Mouse (Mus musculus): ENCODE measurements around the gene Tram2.

Gene Tram2

DNA sequence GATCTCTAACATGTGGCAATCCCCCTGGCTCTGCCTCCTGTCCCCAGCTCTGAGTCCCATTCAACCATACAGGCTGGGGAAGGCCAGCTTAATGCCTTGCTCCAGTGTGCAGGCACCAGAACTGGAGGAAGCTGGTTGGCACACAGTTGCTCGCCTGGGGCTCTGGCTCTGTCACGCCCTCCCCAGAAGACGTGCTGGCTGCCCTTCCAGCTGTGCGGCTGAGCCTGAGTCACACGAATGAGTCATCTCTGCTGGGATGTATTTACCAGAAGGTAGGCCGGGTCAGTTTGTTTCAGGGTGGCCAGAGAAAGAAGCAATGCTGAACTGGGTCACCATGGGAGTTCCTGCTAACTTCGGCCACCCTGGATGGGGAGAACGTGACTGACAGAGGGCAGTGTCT is 64.6 kb downstream of the Tram2 start:
- no peak for DNase-seq (ENCODE audit: low read depth, low spot score)

DNA sequence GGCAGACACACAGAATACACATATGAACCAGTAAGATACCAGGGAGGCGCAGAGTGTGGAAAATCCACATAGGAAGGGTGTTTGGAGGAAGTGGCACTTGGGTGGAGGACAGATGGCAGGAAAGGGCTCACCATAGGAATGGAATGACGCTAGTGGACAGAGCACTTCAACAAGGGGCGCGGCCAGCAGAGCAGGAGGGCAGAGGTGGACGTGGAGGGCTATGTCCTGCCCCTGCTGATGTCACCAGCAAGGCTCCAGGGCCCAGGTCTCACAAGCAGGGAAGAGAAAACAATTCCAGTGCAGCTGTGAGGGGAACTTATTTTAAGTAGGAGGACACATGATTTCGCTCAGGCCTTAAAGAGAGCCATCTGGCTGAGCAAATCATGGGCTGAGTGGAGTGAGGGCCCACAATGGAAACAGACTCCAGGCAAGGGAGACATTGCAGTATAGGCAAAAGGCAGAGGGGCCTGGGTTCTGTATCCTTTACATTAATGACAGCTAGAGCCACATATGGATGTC is 68.7 kb downstream of the Tram2 start:
- no peak for DNase-seq (ENCODE audit: low read depth, low spot score)

DNA sequence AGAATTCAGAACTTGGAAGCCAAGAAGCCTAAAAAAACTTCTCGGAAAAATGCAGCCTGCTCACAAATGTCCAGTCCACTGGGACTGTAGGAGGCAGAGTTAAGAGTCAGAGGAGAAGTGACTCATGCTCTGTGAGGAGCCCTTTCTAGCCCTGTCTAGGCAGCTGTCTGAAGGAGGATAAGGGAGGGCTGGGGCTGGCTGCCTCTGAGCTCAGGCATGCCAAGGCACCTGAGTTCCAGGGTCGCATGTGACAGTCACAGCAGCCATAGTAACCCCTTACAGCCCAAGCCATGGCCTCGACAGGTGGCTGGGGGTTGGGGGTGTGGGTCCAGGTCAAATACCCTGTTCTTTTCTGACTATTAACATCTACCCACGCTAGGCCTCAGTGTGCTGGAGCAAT is 70.1 kb downstream of the Tram2 start:
- no peak for DNase-seq (ENCODE audit: low read depth, low spot score)

GRCm38 (mm10) chr1:21007941-21008701 is 70.9 kb downstream of the Tram2 start:
- no peak for DNase-seq (ENCODE audit: low read depth, low spot score)

- DNase-seq (ENCODE audit: low read depth, low spot score) = no peak
Measured at GRCm38 (mm10) chr1:21006775-21007174, 72.3 kb downstream of the Tram2 start.

- no peak for DNase-seq (ENCODE audit: low read depth, low spot score)
Measured at GRCm38 (mm10) chr1:21004596-21004995, 74.4 kb downstream of the Tram2 start.

DNA sequence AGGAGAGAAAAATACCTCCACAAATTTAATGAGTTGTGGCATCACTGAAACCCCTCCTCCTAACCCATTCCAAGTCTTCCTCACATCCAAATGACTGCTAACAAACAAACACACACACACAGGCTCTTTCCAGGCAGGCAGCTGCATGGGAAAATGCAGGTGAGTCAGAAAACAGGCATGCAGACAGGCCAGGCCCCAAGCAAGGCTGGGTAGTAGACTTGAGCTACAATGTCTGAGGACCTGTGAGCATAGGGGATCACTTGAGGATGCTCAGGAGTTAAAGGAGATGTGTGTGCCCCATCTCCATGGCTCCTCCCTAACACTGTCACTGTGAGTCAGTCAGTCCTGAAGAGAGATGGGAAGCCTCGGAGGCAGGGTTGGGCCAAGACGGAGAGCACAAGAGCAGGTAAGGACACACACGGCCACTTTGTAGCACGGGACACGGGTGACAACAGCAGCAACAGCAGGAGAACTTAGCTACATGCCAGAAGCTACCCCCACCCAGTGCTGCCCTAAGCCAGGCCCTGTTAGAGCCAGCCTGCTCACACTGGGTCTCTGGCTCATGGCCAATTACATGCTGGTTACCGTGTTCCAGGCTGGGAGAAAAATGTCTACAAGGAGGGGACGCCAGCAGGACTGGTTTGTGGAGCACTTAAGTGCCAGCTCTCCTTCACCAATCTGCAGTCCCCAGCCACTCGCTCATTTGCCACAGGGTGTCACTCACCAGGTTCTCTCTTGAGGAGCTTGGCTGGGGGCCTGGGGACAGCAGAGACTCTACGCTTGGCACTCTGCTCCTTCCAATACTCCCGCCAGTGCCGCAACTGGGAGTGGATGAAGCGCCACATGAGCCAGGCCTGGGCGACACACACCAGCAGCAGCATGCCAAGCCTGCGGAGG is 76.5 kb downstream of the Tram2 start:
- no peak for DNase-seq (ENCODE audit: low read depth, low spot score)

DNA sequence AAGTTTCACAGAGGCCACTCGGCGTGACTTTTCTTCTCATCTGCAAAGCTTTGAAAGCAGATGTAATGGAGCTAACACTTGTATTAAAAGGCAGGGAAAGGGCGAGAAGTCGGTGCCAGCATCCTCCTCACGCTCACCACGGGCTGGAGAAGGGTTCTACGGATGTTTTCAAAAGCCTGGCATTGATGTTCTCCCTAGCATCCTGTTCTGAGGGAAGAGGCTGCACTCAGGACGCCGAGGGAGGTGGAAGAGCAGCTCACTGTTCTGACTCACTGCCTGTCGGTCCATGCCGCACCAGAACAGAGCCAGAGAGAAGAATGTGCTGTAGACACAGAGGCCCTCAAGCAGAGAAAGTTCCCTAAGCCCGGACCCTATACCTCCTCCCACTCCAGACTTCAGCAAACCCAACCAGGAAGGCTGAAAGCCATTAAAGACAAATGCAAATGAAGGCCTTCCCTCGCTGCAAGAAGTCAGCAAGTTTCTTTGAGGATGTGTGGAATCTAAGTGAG is 81.1 kb downstream of the Tram2 start:
- no peak for DNase-seq (ENCODE audit: low read depth, low spot score)

DNA sequence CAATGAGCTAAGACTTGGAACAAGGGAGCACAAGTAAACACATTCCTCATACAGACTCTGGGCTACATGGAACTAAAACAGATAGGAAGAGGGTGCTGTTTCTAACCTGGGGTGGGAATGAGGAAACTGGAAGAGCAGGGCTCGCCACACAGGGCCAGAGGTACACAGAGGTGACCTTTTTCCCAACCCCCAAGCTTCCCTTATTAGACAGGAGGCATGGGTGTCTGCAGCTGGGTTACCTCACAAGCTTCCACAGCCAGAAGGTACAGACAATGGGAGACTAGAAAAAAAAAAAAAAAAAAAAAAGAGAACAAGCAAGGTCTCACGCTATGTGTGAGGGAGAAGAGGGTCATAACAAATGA is 81.7 kb downstream of the Tram2 start:
- no peak for DNase-seq (ENCODE audit: low read depth, low spot score)

DNA sequence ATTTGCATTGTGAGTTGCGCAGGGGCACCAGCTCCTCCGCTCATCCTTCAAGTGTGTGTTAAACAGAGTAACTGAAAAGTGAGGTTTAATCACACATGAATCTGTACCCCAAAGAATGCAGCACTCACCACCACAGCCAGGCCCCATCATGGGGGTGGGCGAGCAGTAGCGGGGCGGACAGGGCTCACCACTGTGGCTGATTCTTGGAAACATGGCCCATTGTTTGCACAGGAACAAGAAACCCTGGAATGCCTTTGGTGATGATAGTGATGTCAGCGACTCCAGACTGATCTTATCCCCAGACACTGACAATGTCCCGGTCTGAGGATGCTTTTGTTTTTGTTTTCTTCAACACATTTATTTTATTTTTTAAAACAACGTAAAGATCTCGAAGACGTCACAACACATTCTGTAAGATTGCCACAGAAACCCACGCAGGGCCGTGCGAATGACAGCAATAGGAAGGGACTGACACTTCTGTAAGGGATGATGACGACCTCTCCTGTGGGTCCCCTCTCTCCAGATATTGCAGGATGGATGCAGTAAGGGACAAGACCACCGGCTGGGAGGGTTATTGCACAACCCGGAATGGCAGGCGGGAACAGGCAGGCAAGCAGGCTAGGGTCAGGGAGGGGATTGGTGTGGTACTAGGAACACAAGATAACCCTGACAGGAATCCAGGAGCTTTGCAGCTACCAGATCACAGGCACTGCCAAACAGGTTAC is 82.3 kb downstream of the Tram2 start:
- no peak for DNase-seq (ENCODE audit: low read depth, low spot score)

DNA sequence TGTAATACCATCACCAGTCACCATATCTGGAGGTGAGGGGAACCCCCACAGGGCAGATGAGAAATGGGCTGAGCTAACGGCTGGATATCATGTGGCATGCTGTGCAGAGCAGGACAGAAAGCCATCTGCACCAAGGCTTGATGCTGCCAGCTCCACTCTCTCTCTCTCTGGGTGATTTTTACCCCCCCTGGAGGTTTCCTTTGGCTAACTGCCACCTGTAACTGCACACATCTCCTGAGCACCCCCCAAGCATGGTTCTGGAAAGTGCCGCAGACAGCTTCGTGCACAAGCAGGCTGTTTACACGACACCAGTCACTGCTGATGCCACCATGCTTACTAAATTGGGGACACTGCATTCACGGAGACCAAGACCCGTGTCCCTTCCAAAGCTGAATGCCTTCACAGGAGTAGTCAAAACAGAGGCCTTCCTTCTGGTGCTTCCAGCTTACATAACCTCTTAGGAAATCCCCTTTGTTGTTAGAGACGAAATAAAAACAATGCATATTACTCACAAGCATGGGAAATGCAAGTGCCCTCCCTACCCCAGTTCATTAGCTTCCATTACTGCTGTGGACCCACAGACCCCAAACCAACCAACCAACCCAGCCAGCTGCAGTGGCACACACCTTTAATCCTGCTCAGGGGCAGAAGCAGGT is 83.6 kb downstream of the Tram2 start:
- no peak for DNase-seq (ENCODE audit: low read depth, low spot score)

DNA sequence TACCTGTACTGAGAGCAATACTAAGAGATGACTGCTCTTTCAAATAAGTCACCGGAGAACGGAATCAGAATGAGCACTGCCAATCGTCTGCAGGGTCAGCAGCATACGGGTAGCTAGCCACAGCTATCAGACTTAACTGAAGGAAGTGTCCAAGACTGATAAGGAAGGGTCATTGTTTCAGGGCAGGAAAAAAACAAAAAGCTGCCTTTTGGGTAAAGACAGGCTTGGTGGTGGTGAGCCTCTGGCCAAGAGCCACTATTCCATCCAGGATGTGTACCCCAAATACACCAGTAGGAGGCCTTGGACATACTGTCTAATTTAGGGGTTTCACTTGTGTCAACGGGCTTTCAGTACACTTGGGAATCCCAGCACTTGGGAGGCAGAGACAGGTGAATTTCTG is 84.7 kb downstream of the Tram2 start:
- DNase-seq (ENCODE audit: low read depth, low spot score) = no peak

DNA sequence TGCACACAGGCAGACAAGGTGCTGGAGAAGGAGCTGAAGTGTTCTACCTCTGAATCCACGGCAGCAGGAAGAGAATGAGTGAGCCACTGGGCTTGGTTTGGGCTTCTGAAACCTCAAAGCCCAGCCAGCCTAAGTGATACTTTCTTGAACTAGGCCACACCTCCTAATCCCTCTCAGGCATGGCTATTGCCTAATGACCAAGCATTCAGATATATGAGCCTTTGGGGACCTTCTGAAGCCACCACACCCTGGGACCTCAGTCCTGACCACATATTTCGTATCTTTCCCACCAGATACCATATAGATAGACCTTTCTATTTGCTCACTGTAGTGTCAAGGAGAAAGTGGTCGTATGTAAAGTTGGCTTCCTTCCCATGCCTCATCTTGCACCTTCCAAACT is 85.3 kb downstream of the Tram2 start:
- DNase-seq (ENCODE audit: low read depth, low spot score) = no peak

- no peak for DNase-seq (ENCODE audit: low read depth, low spot score)
Measured at GRCm38 (mm10) chr1:20989461-20990083, 89.5 kb downstream of the Tram2 start.

DNA sequence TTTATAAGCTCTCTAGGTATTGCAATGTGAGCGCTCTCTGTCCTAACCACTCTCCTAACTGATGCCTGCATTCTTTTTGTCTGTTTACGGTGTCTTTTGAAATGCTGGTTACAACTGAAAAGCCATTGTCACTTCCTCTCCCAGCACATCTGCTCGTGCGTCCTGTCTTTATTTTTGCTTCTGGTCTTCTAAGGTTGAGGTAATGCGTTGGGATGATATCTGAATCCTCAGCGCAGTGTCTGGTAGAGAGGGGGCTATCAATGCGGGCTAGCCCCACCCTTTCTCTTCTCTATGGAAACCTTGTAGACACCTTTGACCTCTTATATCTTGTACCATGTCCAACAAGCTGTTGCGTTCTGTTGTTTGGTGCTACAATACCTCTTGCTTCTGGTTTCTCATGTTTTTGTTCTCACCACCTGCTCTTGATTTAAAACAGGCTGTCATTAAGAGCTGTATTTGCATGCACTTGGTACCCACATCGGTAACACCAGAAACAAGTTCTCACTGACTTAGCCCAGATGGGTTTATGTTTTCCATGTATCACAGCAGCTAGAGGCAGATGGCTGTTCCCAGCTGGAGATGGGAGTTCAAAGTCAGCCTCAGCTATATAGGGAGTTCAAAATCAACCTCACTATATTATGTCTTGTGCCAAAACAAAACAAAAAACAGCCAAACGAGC is 92.5 kb downstream of the Tram2 start:
- DNase-seq (ENCODE audit: low read depth, low spot score) = no peak

- no peak for DNase-seq (ENCODE audit: low read depth, low spot score)
Measured at GRCm38 (mm10) chr1:20984582-20984981, 94.4 kb downstream of the Tram2 start.

GRCm38 (mm10) chr1:20984103-20984502 is 94.9 kb downstream of the Tram2 start:
- no peak for DNase-seq (ENCODE audit: low read depth, low spot score)

GRCm38 (mm10) chr1:20981764-20982163 is 97.3 kb downstream of the Tram2 start:
- no peak for DNase-seq (ENCODE audit: low read depth, low spot score)

DNA sequence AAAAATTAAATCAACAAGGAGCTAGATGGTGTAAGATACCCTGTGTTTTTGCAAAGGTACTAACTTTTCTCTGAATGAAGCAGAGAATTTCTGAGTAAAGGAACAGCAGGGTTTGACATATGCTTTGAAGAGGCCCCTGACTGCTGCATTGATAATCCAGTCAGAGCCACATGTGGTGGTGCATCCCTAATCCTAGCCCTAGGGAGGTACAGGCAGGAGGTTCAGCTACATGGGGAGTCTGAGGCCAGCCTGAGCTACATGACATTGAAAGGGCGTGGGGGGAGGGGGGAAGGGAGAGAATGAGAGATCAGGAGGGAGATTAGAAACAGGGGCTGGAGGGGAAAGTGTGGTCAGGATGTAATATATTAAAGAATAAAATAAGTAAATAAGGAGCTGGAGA is 98.5 kb downstream of the Tram2 start:
- DNase-seq (ENCODE audit: low read depth, low spot score) = no peak

All from WW6 (cell line).